Mouse (Mus musculus) stomach, embryonic 14.5 days (tissue): ENCODE results near the gene Il23a. TPM values are rescaled to one million over a fixed set of nuclear protein-coding genes. Genes with fewer than 3 reads are reported as not detected.
"Not testable (repeated sequence)": the region's sequence is repeated elsewhere in the genome, so short reads cannot be mapped to it uniquely, and the experiment has no call there.

Experiments
- ATAC-seq: fragments of 200-750 bp; cut with Nextera tagmentation; 2 replicates; pipeline ENCODE4 v1.8.0; 2017; ENCODE audit warnings: low read depth, moderate TSS enrichment; ENCODE audit not compliant: insufficient number of reproducible peaks, insufficient read depth, low FRiP score
- H3K27ac ChIP-seq: fragments of 300-500 bp; sonication (generic); 2 replicates; pipeline ENCODE4 v1.5.1; 2014; ENCODE audit warnings: mild to moderate bottlenecking, low read length, moderate library complexity, mixed read lengths
- H3K27me3 ChIP-seq: fragments of 300-500 bp; sonication (generic); 2 replicates; pipeline ENCODE4 v1.6.1; 2014; ENCODE audit warnings: low read length, control low read depth, mixed read lengths; ENCODE audit not compliant: control insufficient read depth, insufficient read depth
- H3K36me3 ChIP-seq: fragments of 300-500 bp; sonication (generic); 2 replicates; pipeline ENCODE4 v1.6.1; 2014; ENCODE audit warnings: mild to moderate bottlenecking, control low read depth, low read length, moderate library complexity, mixed read lengths; ENCODE audit not compliant: control insufficient read depth, insufficient read depth
- H3K4me1 ChIP-seq: fragments of 300-500 bp; sonication (generic); 2 replicates; pipeline ENCODE4 v1.6.1; 2014; ENCODE audit warnings: low read length, control low read depth, mixed read lengths; ENCODE audit not compliant: control insufficient read depth, insufficient read depth
- H3K4me2 ChIP-seq: fragments of 300-500 bp; sonication (generic); replicated peaks from 2 replicates; pipeline ENCODE4 v1.6.1; 2014; ENCODE audit warnings: low read depth, low read length, control low read depth
- H3K4me3 ChIP-seq: fragments of 300-500 bp; sonication (generic); 2 replicates; pipeline ENCODE4 v1.5.1; 2014; ENCODE audit warnings: low read depth, low read length, control low read depth
- H3K9ac ChIP-seq: fragments of 300-500 bp; sonication (generic); replicated peaks from 2 replicates; pipeline ENCODE4 v1.6.1; 2014; ENCODE audit warnings: low read depth, mild to moderate bottlenecking, control low read depth, low read length, moderate library complexity, mixed read lengths
- H3K9me3 ChIP-seq: fragments of 300-500 bp; sonication (generic); 2 replicates; pipeline ENCODE4 v1.6.1; 2016; ENCODE audit warnings: low read depth, low read length, control low read depth; ENCODE audit not compliant: control insufficient read depth
- WGBS: fragments of 180-500 bp; shearing (Covaris S2); extraction: QIAGEN DNeasy Blood & Tissue Kit; methylation state at CpG from one replicate; pipeline ENCODE4 v1.1.7; 2014; 5-methylcytosine and 5-hydroxymethylcytosine counted together
- polyA plus RNA-seq: library from polyadenylated mRNA; unstranded; fragments of >200 nt; fragmentation: Nextera tagmentation; extraction: Ambion mirVana; gene quantifications from 2 replicates; pipeline ENCODE4 v1.2.1, GENCODE M21; 2014

Il23a gene
- polyA plus RNA-seq, 1 experiment from 2014 or later = 0.36 TPM

DNA sequence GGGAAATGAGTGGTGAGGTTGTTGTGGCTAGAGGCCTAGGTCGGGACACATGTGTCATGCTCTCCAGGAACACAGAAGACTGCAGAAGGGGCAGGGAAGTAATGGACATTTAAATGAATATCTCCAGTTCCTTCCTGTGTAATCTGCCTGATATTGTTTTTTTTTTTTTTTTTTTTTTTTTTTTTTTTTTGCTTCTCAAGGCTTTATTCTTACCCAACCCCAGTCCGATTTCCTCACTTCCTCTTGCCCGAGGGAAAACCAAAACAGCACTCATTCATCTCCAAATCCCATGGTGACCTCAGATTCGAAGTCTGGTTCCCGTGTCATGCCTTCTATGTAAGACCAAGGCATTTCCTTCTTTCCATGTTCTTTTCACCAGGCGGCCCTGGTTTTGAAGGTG, 309 bp downstream of the Il23a start:
- Histone ChIP-seq H3K36me3 (no peaks in the 10 kb centered on the region), H3K4me1 (peaks cover 12% of the 10 kb centered on the region; the same call in 1 of the 2 replicates), H3K27ac (no peak overlapping the region), H3K27me3 (no peaks in the 10 kb centered on the region), H3K4me2 (no peak overlapping the region), H3K4me3 (no peak overlapping the region), H3K9me3 (no peaks in the 10 kb centered on the region), H3K9ac (no peak overlapping the region)
- ATAC-seq = no peak
- WGBS = 70% methylated on average over 6 of the region's 6 CpGs

- H3K36me3 ChIP-seq = no peaks in the 10 kb centered on the region
- WGBS = 53% methylated on average over 11 of the region's 11 CpGs
- peaks cover 12% of the 10 kb centered on the region; the same call in 1 of the 2 replicates for H3K4me1 ChIP-seq
- H3K9me3 ChIP-seq = no peaks in the 10 kb centered on the region
- ATAC-seq = peak; percentile 50; the same call in 1 of the 2 replicates
- no peak overlapping the region for H3K4me3 ChIP-seq
- no peak overlapping the region for H3K4me2 ChIP-seq
- no peaks in the 10 kb centered on the region for H3K27me3 ChIP-seq
- no peak overlapping the region for H3K27ac ChIP-seq
- H3K9ac ChIP-seq = no peak overlapping the region
Measured at GRCm38 (mm10) chr10:128297622-128298021, 930 bp downstream of the Il23a start.

DNA sequence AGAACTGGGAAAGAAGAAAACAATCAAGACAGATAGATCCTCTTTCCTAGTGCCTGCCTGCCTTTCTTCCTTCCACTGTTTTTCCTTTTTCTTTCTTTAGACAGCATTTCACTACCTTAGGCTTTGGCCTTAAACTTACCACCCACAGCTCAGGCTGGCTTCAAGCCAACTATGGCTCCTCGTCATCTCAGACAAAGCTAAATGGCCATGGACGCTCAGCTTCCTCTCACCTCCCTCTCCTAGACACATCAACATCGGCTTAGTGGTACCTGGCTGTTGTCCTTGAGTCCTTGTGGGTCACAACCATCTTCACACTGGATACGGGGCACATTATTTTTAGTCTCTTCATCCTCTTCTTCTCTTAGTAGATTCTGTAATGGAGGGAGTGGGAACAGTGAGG, 1.3 kb downstream of the Il23a start:
- 62% methylated on average over 4 of the region's 4 CpGs for WGBS
- ATAC-seq = no peak
- H3K27ac ChIP-seq = no peak overlapping the region

DNA sequence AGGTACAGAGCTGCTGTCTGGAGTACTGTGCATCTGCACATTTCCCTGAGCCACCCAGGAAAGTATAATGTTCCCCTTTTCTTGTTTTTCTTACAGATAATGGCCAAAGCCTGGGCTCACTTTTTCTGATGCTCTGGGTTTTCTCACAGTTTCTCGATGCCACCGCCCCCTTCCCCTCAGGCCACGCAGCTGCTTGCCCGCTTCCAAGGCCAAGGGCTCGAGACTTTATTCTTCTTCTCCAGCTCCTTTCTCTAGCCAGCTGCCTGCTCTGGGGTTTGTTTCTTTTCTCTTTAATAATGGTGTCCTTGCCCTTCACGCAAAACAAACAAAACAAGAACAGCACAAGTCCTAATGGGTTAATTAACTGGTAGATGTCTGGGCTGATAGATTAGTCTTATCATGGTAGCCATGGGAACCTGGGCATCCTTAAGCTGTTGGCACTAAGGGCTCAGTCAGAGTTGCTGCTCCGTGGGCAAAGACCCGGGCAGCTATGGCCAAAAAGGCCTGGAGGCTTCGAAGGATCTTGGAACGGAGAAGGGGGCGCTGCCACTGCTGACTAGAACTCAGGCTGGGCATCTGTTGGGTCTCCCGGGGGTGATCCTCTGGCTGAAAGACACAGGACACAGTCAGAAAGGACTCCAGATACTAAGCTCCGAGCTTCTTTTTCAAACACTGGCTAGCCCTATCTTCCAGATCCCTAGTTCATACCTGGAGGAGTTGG, 2.0 kb downstream of the Il23a start:
- no peak for ATAC-seq
- Histone ChIP-seq H3K27me3 (no peaks in the 10 kb centered on the region), H3K4me2 (no peak overlapping the region), H3K4me3 (no peak overlapping the region), H3K4me1 (peaks cover 9% of the 10 kb centered on the region; the same call in 1 of the 2 replicates), H3K9ac (no peak overlapping the region), H3K9me3 (no peaks in the 10 kb centered on the region), H3K27ac (no peak overlapping the region), H3K36me3 (peaks cover 11% of the 10 kb centered on the region)
- WGBS = 68% methylated on average over 13 of the region's 13 CpGs

More for the DNA sequence above, 1.3 kb downstream of the Il23a start:
- H3K4me1 ChIP-seq = peaks cover 9% of the 10 kb centered on the region; the same call in 1 of the 2 replicates
- no peak overlapping the region for H3K4me3 ChIP-seq
- no peak overlapping the region for H3K9ac ChIP-seq
- no peak overlapping the region for H3K4me2 ChIP-seq
- peaks cover 4% of the 10 kb centered on the region; the same call in 1 of the 2 replicates for H3K36me3 ChIP-seq
- no peaks in the 10 kb centered on the region for H3K9me3 ChIP-seq
- H3K27me3 ChIP-seq = no peaks in the 10 kb centered on the region

- 60% methylated on average over 1 of the region's 1 CpGs for WGBS
- not testable (repeated sequence) for H3K27me3 ChIP-seq, H3K4me3 ChIP-seq, H3K4me1 ChIP-seq, ATAC-seq, H3K27ac ChIP-seq, H3K4me2 ChIP-seq, H3K9me3 ChIP-seq, H3K9ac ChIP-seq
- H3K36me3 ChIP-seq = peaks cover 13% of the 10 kb centered on the region
Measured at GRCm38 (mm10) chr10:128290594-128290993, 8.0 kb downstream of the Il23a start.

DNA sequence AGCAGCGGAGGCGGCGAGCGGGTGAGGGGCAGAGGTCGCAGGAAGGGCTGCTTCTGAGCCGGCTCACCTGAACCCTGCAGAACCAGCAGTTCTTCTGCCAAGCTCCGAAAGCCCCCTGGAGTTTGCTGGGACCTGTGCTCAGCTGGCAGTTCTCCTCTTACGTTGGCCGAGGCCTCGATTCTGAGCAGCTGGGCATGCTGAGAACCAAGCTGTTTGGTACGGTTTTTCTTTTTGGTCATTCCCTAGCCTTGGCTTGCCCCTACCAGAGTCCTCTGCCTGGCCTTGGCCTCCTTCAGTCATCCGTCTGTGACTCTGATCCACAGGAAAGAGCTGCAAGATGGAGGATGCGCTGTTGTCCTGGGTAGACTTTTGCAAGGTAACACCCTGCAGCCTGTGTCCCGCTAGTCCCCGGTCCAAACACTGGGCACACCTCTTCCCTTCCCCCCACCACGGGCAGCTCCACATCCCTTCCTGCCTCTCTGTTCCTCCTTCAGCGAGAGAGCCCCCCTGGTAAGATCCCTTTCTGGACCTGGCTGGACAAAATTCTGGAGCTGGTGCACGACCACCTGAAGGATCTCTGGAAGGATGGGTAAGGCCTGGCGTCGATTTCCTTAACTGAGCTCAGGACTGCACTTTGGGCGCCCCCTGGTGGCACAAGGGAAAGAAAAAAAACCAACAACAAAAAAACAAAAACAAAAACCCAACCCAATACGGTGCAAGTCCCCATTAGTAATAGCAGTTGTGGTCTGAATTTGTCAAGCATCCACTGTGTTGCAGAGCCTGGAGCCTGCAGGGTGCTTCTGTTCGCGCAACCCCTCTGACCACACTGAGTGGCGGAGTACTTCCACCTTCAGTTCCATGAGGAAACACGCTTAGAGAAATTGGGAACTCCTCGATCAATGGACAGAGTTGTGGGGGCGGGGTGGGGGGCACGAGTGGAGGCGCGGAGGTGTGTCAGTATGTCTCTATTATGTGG, 14.7 kb downstream of the Il23a start:
- Histone ChIP-seq H3K36me3 (peaks cover 23% of the 10 kb centered on the region), H3K9ac (no peak overlapping the region), H3K27ac (no peak overlapping the region), H3K9me3 (no peaks in the 10 kb centered on the region), H3K4me1 (no peaks in the 10 kb centered on the region), H3K27me3 (no peaks in the 10 kb centered on the region), H3K4me2 (no peak overlapping the region), H3K4me3 (no peak overlapping the region)
- 62% methylated on average over 31 of the region's 31 CpGs for WGBS
- ATAC-seq = no peak

GRCm38 (mm10) chr10:128282886-128283450, 15.6 kb downstream of the Il23a start:
- Histone ChIP-seq H3K36me3 (peaks cover 23% of the 10 kb centered on the region), H3K4me3 (no peak overlapping the region), H3K9me3 (no peaks in the 10 kb centered on the region), H3K4me1 (no peaks in the 10 kb centered on the region), H3K4me2 (no peak overlapping the region), H3K9ac (no peak overlapping the region), H3K27me3 (no peaks in the 10 kb centered on the region), H3K27ac (no peak overlapping the region)
- 86% methylated on average over 20 of the region's 20 CpGs for WGBS
- no peak for ATAC-seq

- H3K9ac ChIP-seq = no peak overlapping the region
- no peak for ATAC-seq
- 89% methylated on average over 14 of the region's 14 CpGs for WGBS
- H3K4me1 ChIP-seq = no peaks in the 10 kb centered on the region
- H3K4me2 ChIP-seq = no peak overlapping the region
- no peaks in the 10 kb centered on the region for H3K27me3 ChIP-seq
- no peak overlapping the region for H3K4me3 ChIP-seq
- peaks cover 24% of the 10 kb centered on the region for H3K36me3 ChIP-seq
- H3K27ac ChIP-seq = no peak overlapping the region
- no peaks in the 10 kb centered on the region for H3K9me3 ChIP-seq
Measured at GRCm38 (mm10) chr10:128281682-128282081, 16.9 kb downstream of the Il23a start.
